Mouse (Mus musculus): ENCODE results near the gene Twsg1. TPM values are rescaled to one million over a fixed set of nuclear protein-coding genes. Genes with fewer than 3 reads are reported as not detected.

Twsg1 gene
- polyA plus RNA-seq, 1 experiment = 86.6 TPM

- no peak for DNase-seq (ENCODE audit: low spot score)
Observed at GRCm38 (mm10) chr17:65886571-65886970, 64.5 kb downstream of the Twsg1 start.

GRCm38 (mm10) chr17:65885697-65886529 lies 65.1 kb downstream of the Twsg1 start, which contains the start of gene Ralbp1:
Gene Ralbp1 (minus strand): TSS chr17:65885798.
- no peak for DNase-seq (ENCODE audit: low spot score)

- DNase-seq (ENCODE audit: low spot score) = no peak
Observed at GRCm38 (mm10) chr17:65885398-65885696, 65.7 kb downstream of the Twsg1 start.

GRCm38 (mm10) chr17:65884691-65885397 lies 66.2 kb downstream of the Twsg1 start:
- DNase-seq (ENCODE audit: low spot score) = peak; percentile 98

DNA sequence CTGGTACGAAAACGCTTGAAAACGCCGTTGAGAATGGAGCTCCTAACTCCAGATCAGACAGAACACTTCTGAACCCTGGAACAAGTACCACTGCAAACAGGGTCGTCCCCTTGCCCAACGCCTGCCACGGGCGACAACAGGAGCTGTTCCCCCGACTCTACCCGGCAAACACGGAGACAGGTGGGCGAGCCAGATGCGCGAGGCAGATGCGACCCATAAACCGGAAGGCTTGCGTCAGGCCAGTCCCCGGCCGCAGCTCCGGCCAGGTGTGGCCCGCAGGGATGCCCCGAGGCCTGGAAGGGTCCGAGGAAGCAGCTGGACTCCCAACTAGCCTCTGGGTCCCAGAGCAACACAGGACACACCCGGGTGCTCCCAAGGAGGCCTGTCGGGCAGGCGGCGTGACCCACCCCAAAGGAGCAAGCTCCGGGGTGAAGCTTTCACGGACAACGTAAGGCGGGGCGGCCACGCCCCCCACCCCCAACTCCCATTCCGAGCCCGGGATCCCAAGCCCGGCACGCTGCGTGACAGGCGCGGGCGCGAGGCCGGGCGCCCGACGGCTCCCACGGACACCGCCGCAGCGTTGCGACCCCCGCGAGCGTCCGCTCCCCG lies 66.9 kb downstream of the Twsg1 start:
- DNase-seq (ENCODE audit: low spot score) = no peak

DNA sequence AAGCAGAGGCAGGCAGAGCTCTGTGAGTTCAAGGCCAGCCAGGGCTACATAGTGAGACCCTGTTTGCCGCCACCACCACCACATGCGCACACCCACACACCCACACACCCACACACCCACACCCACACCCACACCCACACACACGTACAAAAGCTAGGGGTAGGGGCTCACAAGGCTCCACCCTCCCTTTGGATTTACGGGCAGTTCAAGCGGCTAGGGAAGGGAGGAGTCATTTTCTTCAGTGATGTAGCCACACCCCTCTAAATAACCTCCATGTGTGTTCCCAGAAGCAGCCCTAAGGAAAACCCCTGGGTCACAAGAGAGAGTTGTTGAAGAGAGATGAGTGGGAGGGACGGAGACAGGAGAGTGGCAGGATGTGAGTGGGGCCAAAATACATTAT lies 74.0 kb downstream of the Twsg1 start:
- no peak for DNase-seq (ENCODE audit: low spot score)

GRCm38 (mm10) chr17:65873834-65874233 lies 77.2 kb downstream of the Twsg1 start:
- no peak for DNase-seq (ENCODE audit: low spot score)

- DNase-seq (ENCODE audit: low spot score) = no peak
Observed at GRCm38 (mm10) chr17:65873156-65873555, 77.9 kb downstream of the Twsg1 start.

GRCm38 (mm10) chr17:65872652-65873051 lies 78.4 kb downstream of the Twsg1 start:
- no peak for DNase-seq (ENCODE audit: low spot score)

- DNase-seq (ENCODE audit: low spot score) = peak; percentile 12
Observed at GRCm38 (mm10) chr17:65872051-65872450, 79.0 kb downstream of the Twsg1 start.

Other genes with a start within 250 kb of the Twsg1 start
- gene Rab31, start 178.5 kb downstream of the Twsg1 start, polyA plus RNA-seq (2012; rRNA removed) = 34.2 and 35.0 TPM in 2 replicates
- gene Ppp4r1, start 168.7 kb downstream of the Twsg1 start, polyA plus RNA-seq (2012; rRNA removed) = 37.1 and 37.8 TPM in 2 replicates
- 59.0 and 64.8 TPM in 2 replicates for gene Ralbp1, start 65.4 kb downstream of the Twsg1 start, polyA plus RNA-seq (2012; rRNA removed)
- gene Ankrd12, start 125.9 kb upstream of the Twsg1 start, polyA plus RNA-seq (2012; rRNA removed) = 21.7 and 21.9 TPM in 2 replicates
- 137 and 145 TPM in 2 replicates for gene Ndufv2, start 150.3 kb upstream of the Twsg1 start, polyA plus RNA-seq (2012; rRNA removed)
- 31.8 and 33.4 TPM in 2 replicates for gene Washc1, start 160.3 kb upstream of the Twsg1 start, polyA plus RNA-seq (2012; rRNA removed)
- gene Ddx11, start 172.3 kb upstream of the Twsg1 start, polyA plus RNA-seq (2012; rRNA removed) = 5.2 and 5.9 TPM in 2 replicates